Mouse (Mus musculus) cerebellum, adult 8-10 months (tissue): ENCODE results near the gene Tmc3.

Experiments used
- DNase-seq: peaks from one replicate; pipeline ENCODE4 v3.0.0; 2022

Gene Tmc3

DNA sequence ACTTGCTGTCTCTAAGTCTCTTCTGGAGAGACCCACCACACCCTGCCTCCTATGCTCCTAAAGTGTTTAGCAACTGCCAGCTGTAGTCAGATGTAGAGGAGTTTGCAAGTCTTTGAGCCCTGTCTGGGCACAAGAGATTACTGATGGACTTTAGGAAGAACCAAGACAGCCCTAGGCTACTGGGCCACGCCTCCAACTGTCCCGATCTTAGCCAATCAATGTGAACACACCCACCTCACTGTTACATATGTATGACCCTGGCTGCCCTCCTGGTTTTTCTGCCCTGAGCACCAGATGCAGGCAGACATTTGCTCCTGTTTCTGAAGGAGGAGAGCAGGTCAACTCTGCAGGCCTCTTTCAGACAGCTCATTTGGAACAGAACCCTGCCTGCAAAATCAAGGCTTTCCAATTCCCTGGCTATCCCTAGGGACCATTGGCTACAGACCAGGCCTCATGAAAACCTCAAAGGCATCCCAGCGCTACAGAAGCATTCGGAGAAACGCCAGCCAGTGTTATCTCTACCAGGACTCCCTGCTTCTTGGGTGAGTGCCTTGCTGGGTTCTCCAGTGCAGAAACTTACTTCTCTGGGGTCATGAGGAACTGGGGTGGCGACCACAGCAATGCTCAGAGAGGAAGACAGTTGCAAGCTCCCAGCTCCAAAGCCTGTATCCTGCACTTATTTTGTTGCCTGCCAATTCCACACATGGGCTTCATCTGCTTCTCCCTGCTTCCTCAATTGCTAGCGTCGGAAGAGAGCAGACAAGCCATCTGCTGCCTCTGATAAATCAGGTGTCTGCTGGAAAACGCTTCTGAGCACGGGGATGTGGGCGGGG lies at the start of gene Tmc3:
Tmc3 (plus strand) TSS at position 289 of the 833 bp plus-strand sequence.
- DNase-seq, result peak; percentile 60

DNA sequence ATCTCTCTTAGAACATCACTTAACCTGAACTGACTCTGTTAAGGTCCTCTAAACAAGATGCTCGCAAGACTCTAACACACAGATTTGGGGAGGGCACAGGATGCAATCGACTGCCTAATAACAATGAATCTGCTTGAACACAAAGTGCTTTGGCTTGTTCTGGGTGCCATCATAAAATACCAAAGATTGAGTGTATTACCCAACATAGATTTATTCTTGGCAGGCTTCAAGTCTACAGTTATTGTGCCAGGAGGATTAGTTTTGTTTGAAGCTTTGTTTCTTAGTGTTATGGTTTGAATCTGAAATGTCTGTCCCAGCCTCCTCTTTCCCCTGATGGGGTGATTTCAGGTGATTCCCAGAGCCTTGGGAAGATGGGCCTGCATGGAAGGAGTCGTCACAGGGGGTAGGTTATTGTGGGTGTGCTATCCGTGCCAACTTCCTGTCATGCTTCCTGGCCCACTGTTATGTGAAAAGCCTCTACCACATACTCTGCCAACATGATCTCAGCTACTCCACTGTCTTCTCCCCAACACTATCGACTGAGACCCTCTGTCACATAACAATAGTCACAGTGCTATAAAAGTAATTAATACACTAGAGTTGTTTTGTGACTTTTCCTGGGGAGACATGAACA lies 43.1 kb upstream of the Tmc3 start:
- DNase-seq, result no peak

- no peak for DNase-seq
Measured at GRCm38 (mm10) chr7:83548686-83549352, 35.9 kb upstream of the Tmc3 start.

DNA sequence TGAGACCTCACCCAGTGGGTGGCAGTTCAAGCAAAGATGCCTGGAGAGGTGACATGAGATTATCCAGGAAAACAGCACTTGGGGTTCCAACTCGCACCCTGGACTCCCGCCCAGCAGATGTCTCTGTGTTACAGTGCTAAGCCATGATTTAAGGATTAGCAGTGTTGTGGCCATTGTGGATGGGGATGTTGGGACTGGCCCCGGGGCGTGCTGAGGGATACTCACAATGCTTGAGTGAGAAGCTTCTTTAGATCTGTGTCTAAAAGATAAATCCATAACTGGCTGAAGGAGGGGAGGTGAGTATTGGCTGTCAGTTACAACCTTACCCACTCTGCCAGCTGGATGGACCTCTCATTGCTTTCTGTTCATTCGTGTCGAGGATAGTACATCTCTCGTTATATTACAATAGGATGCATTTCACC lies 35.4 kb upstream of the Tmc3 start:
- no peak for DNase-seq

- DNase-seq, result peak; percentile 46
Measured at GRCm38 (mm10) chr7:83549951-83550407, 34.7 kb upstream of the Tmc3 start.

DNA sequence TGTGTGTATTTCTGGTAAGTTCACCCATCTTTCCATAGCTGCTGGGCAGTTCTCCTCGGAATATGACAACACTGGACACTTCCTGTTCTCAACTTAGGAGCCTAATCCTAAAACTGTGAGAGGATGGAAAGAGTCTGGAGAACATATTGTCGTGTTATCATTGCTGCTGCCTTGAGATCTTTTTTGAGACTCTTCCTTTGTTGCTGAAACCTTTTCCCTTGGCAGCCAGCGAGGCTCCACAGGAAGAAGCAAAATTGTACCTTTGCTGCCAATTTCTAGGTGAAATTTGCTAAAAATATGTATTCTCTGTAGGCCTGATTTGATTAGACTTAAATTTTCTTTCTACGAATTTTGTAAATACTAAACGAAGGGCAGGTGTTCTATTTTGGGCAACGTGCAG lies 30.2 kb upstream of the Tmc3 start:
- no peak for DNase-seq

- DNase-seq, result no peak
Measured at GRCm38 (mm10) chr7:83556488-83556887, 28.2 kb upstream of the Tmc3 start.

DNA sequence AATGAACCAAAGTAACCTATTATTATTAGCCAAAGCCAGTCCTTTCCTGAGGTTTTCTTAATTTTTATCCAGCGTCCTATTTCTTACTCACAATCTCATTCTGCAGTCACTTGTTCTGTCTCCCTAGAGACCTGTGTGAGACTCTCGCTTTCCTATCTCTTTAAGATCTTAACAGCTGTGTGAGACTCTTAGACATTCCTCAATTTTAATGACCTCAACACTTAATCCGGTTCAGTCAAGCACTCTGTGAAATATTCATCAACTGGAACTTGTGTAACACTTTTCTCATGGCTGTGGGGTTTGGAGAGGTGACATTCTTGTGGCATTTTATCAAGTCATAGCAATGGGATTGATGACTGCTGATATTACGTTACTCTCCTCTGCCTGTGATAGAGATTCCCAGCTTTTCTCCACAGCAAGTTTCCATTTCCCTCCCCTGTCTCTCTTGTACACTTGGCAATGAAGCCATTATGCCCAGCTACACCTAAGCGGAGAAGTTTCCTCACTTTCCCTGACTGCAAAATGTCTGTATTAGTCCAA lies 25.9 kb upstream of the Tmc3 start:
- DNase-seq, result no peak

DNA sequence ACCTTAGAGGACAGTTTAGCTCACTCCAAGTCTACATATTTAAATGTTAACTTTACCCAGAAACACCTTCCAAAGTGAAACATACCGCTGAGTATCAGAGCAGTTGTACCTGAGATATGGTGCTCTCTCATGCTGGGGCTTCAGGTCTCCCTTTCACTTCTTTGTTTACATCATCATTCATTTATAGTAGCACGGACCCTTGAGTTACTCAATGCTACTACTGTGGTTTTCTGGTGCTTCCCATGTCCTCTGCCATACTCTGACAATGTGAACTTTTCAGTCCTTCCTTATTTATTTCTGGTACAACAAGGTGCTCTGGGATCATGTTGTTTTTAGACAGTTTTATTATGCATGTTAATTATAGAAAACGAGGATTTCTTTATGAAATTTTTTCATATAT lies 25.2 kb upstream of the Tmc3 start:
- no peak for DNase-seq

GRCm38 (mm10) chr7:83561849-83562248 lies 22.9 kb upstream of the Tmc3 start:
- DNase-seq, result no peak

- no peak for DNase-seq
Measured at GRCm38 (mm10) chr7:83564635-83565291, 20.0 kb upstream of the Tmc3 start.

DNA sequence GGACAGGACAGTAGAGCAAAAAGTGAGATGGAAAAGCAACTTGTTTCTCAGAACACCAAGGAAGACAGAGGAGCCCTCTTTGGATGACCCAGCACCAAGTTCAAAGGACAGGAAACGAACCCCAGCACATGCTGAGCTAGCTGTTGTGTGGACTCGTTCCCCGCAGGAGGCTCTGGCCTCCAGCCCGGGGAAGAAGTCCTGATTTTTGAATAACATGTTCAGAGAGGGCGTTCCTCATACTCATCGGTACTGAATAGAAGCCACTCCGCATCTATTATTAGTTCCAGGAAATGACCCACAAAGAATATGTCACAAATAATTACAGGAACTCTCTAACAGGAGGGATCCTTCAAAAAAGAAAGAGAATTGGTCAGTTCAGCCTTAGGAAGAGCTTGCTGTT lies 18.8 kb upstream of the Tmc3 start:
- no peak for DNase-seq

- peak; percentile 70 for DNase-seq
Measured at GRCm38 (mm10) chr7:83567841-83568500, 16.8 kb upstream of the Tmc3 start.

- peak; percentile 54 for DNase-seq
Measured at GRCm38 (mm10) chr7:83568815-83569214, 15.9 kb upstream of the Tmc3 start.

DNA sequence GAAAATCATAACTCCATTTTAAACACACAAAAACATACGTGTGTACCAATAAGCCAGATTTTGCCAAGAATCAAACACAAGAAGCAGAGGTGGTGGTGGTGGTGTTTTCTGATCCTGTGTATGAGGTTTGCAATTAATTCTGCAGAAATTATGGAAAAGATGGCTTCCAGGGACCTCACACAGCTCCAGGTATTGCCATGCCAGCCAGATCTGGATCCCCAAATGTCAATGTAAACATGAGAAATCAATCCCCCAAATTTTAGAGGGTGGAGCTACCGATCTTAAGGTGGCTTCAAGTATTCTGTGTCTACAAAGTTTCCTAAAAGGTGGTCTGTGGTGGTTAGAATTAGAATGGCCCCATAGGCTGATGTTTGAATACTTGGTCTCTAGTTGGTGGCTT lies 15.3 kb upstream of the Tmc3 start:
- no peak for DNase-seq

GRCm38 (mm10) chr7:83571077-83571476 lies 13.7 kb upstream of the Tmc3 start:
- no peak for DNase-seq

DNA sequence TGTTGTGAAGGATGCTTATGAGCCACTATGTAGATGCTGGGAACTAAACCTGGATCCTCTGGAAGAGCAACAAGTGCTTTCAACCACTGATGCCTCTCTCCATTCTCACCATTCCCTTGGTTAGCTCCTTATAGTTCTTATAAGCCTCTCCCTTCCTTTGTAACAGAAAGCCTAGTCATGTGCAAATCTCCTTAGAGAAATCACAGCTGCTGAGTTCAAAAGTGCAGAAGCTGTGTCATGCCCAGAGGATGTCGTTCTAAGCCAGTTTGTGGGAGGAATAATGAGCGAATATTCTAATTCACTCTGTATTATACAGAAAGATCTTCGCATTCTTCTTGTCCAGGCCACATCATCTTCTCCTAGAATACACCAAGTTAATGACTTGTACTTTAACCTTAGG lies 12.8 kb upstream of the Tmc3 start:
- no peak for DNase-seq

DNA sequence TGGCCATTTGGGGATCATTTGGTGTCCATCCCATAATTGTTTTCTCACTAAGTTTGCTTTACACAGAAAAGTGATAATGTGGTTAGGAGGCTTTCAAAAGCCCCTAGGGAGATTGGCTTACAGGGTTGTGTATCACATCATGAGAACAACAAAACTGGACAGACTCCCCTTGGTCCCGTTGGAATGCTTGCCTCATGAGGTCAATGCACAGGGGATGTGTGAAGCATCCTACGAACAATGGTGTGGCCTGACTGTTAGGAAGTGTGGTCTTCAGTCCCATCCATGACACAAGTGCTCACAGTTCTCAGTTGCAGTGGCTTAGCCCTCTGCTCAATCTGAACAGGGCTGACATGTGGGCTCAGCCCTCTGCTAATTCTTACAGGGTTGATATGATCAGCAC lies 12.3 kb upstream of the Tmc3 start:
- DNase-seq, result no peak

DNA sequence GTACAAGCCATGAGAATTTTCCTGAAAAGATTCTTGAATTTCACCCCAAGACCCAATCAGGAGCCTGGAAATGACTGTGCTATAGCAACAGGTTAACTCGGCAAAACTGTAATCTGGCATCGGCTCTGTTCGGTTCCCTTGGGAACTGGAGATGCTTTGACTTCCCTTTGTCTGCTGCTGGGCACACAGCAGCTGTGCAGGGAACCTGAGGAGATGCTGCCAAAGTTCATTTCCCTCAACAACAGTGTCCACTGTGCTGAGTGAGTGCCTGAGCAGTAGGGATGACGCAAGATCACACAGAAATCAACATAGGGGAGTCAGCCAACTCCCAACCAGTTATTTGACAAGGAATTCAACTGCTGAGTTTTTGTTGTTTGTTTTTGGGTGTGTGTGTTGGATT lies 3.8 kb upstream of the Tmc3 start:
- no peak for DNase-seq

DNA sequence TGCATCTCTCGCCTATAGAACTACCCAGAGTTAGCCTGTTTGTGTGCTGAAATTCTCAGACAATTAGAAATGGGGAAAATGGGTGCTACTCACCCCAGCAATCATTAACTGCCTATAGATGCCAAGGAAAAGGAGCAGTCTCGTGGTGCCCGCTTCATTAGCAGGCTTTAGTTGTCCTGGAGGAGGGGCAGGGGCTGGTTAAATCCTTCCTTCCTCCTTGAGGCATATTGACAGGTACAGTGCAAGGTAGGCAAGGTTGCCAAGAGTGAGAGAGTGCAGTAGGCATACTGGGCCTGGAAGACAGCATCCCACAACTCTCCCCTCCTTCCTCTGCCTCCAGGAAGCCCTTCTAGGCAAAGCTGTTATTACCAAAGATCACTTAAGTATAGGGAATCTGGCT lies 9.3 kb downstream of the Tmc3 start:
- no peak for DNase-seq

GRCm38 (mm10) chr7:83597063-83597462 lies 12.3 kb downstream of the Tmc3 start:
- DNase-seq, result no peak
